Mouse (Mus musculus) cortical plate, adult 2 months (tissue): ENCODE data around the gene Grm5. TPM values are rescaled to one million over a fixed set of nuclear protein-coding genes. Genes with fewer than 3 reads are reported as not detected.
A peak's percentile ranks its signal among the peaks of the same experiment; 100 is the strongest.

Experiments used
- H3K27ac ChIP-seq: fragments of 200-500 bp; 2 replicates; pipeline ENCODE4 v1.5.1; 2012; ENCODE audit warnings: low read length, control low read depth, inconsistent platforms; ENCODE audit not compliant: insufficient read depth
- H3K4me1 ChIP-seq: fragments of 200-500 bp; 2 replicates; pipeline ENCODE4 v1.6.1; 2011; ENCODE audit warnings: low read length; ENCODE audit not compliant: control insufficient read depth, insufficient read depth
- H3K4me3 ChIP-seq: fragments of 200-500 bp; 2 replicates; pipeline ENCODE4 v1.5.1; 2011; ENCODE audit warnings: mild to moderate bottlenecking, low read length, control low read depth; ENCODE audit not compliant: insufficient read depth
- CTCF ChIP-seq: fragments of 200-500 bp; IDR thresholded peaks from 2 replicates; pipeline ENCODE4 v1.5.1; 2011; ENCODE audit warnings: mild to moderate bottlenecking, control low read depth, low read length; ENCODE audit not compliant: insufficient read depth; ENCODE audit errors: extremely low read depth
- POLR2A ChIP-seq: fragments of 200-500 bp; IDR thresholded peaks from 2 replicates; pipeline ENCODE4 v1.6.1; 2011; ENCODE audit warnings: mild to moderate bottlenecking, low read length, control low read depth; ENCODE audit not compliant: insufficient read depth; ENCODE audit errors: extremely low read depth
- polyA plus RNA-seq: library from polyadenylated mRNA; depleted of rRNA; stranded (reverse); fragments of >200 nt; gene quantifications from 2 replicates; pipeline ENCODE4 v1.2.3, GENCODE M21; 2012

Grm5 gene
- polyA plus RNA-seq, 1 experiment, result 46.8 TPM

- H3K27ac ChIP-seq, result no peak overlapping the region
- H3K4me3 ChIP-seq, result no peak overlapping the region
- no peaks in the 10 kb centered on the region; the same call in 1 of the 2 replicates for H3K4me1 ChIP-seq
- no peak for TF ChIP-seq POLR2A
- no peak for TF ChIP-seq CTCF
Measured at GRCm38 (mm10) chr7:87664041-87664440, 80.1 kb downstream of the Grm5 start.

GRCm38 (mm10) chr7:87716393-87716792 is 132.4 kb downstream of the Grm5 start:
- Histone ChIP-seq H3K27ac (peak overlapping the region; percentile 59; the same call in 1 of the 2 replicates), H3K4me1 (peaks cover 5% of the 10 kb centered on the region; the same call in 1 of the 2 replicates), H3K4me3 (no peak overlapping the region)
- TF ChIP-seq POLR2A (no peak), CTCF (no peak)

GRCm38 (mm10) chr7:87718631-87719030 is 134.7 kb downstream of the Grm5 start:
- Histone ChIP-seq H3K4me3 (no peak overlapping the region), H3K27ac (peak overlapping the region; percentile 68; the same call in 1 of the 2 replicates), H3K4me1 (peaks cover 5% of the 10 kb centered on the region; the same call in 1 of the 2 replicates)
- TF ChIP-seq POLR2A (no peak), CTCF (no peak)

- Histone ChIP-seq H3K27ac (no peak overlapping the region), H3K4me3 (no peak overlapping the region), H3K4me1 (no peaks in the 10 kb centered on the region)
- no peak for TF ChIP-seq POLR2A
- TF ChIP-seq CTCF, result no peak
Measured at GRCm38 (mm10) chr7:87734511-87734910, 150.5 kb downstream of the Grm5 start.

- Histone ChIP-seq H3K4me3 (no peak overlapping the region), H3K27ac (no peak overlapping the region), H3K4me1 (no peaks in the 10 kb centered on the region; the same call in 1 of the 2 replicates)
- TF ChIP-seq POLR2A (no peak), CTCF (no peak)
Measured at GRCm38 (mm10) chr7:87761945-87762344, 178.0 kb downstream of the Grm5 start.

GRCm38 (mm10) chr7:87762376-87762775 is 178.4 kb downstream of the Grm5 start:
- Histone ChIP-seq H3K4me3 (no peak overlapping the region), H3K4me1 (no peaks in the 10 kb centered on the region; the same call in 1 of the 2 replicates), H3K27ac (no peak overlapping the region)
- TF ChIP-seq CTCF (no peak), POLR2A (no peak)

GRCm38 (mm10) chr7:87787560-87787959 is 203.6 kb downstream of the Grm5 start:
- no peak overlapping the region for H3K27ac ChIP-seq
- no peak overlapping the region for H3K4me3 ChIP-seq
- TF ChIP-seq POLR2A (no peak), CTCF (no peak)
- H3K4me1 ChIP-seq, result no peaks in the 10 kb centered on the region

- no peak for TF ChIP-seq POLR2A
- TF ChIP-seq CTCF, result no peak
- no peak overlapping the region for H3K27ac ChIP-seq
- H3K4me3 ChIP-seq, result no peak overlapping the region
Measured at GRCm38 (mm10) chr7:87788963-87789362, 205.0 kb downstream of the Grm5 start.

GRCm38 (mm10) chr7:87793896-87794295 is 209.9 kb downstream of the Grm5 start:
- TF ChIP-seq POLR2A (no peak), CTCF (no peak)

More at GRCm38 (mm10) chr7:87788963-87789362, 205.0 kb downstream of the Grm5 start:
- H3K4me1 ChIP-seq, result no peaks in the 10 kb centered on the region; the same call in 1 of the 2 replicates

GRCm38 (mm10) chr7:87824898-87825297 is 240.9 kb downstream of the Grm5 start:
- TF ChIP-seq POLR2A (no peak), CTCF (no peak)
- Histone ChIP-seq H3K27ac (no peak overlapping the region), H3K4me3 (no peak overlapping the region), H3K4me1 (no peaks in the 10 kb centered on the region)

More at GRCm38 (mm10) chr7:87793896-87794295, 209.9 kb downstream of the Grm5 start:
- Histone ChIP-seq H3K4me3 (no peak overlapping the region), H3K27ac (no peak overlapping the region), H3K4me1 (no peaks in the 10 kb centered on the region; the same call in 1 of the 2 replicates)
